Mouse (Mus musculus): Measurements from ENCODE around the gene Pgd. TPM values are rescaled to one million over a fixed set of nuclear protein-coding genes. Genes with fewer than 3 reads are reported as not detected.

The Pgd gene
- polyA plus RNA-seq, 1 experiment from 2014 or later, result 146 TPM

Other genes starting within 250 kb of the Pgd start
- 65.0 and 67.3 TPM in 2 replicates for gene Pex14, start 66.9 kb downstream of the Pgd start, polyA plus RNA-seq (2015; fragmentation: Nextera tagmentation; extraction: Ambion mirVana)
- 39.0 and 40.2 TPM in 2 replicates for gene Dffa, start 62.6 kb downstream of the Pgd start, polyA plus RNA-seq (2015; fragmentation: Nextera tagmentation; extraction: Ambion mirVana)
- 0.27 and 0.41 TPM in 2 replicates for gene Cort, start 40.0 kb downstream of the Pgd start, polyA plus RNA-seq (2015; fragmentation: Nextera tagmentation; extraction: Ambion mirVana)
- 34.0 and 36.3 TPM in 2 replicates for gene Cenps, start 29.1 kb downstream of the Pgd start, polyA plus RNA-seq (2015; fragmentation: Nextera tagmentation; extraction: Ambion mirVana)
- 25.7 and 29.9 TPM in 2 replicates for gene Kif1b, start 140.9 kb upstream of the Pgd start, polyA plus RNA-seq (2015; fragmentation: Nextera tagmentation; extraction: Ambion mirVana)

Data from kidney, embryonic 16.5 days (tissue).